Mouse (Mus musculus) layer of hippocampus, adult 2 months (tissue): ENCODE data around the gene Ntmt1. TPM values are rescaled to one million over a fixed set of nuclear protein-coding genes. Genes with fewer than 3 reads are reported as not detected.

ENCODE experiments used
- DNase-seq, 2 experiments: peaks; one replicate each; pipeline ENCODE4 v3.0.0; 2022; ENCODE audit warnings: low spot score in 2 of 2
- H3K27ac ChIP-seq: fragments of 200-600 bp; 2 replicates; pipeline ENCODE4 v1.8.1; 2022
- H3K4me3 ChIP-seq: fragments of 200-600 bp; 2 replicates; pipeline ENCODE4 v1.8.1; 2022; ENCODE audit warnings: mild to moderate bottlenecking
- CTCF ChIP-seq: fragments of 200-600 bp; conservative IDR thresholded peaks from 2 replicates; pipeline ENCODE4 v1.8.1; 2022; ENCODE audit warnings: antibody characterized with exemption, mild to moderate bottlenecking, moderate library complexity
- total RNA-seq, 2 experiments: library from RNA; stranded (reverse); gene quantifications; 2 replicates each; pipeline ENCODE4 v1.2.3; 2021

The Ntmt1 gene
- total RNA-seq, 2 experiments from 2014 or later, result 33.1 to 33.5 TPM

DNA sequence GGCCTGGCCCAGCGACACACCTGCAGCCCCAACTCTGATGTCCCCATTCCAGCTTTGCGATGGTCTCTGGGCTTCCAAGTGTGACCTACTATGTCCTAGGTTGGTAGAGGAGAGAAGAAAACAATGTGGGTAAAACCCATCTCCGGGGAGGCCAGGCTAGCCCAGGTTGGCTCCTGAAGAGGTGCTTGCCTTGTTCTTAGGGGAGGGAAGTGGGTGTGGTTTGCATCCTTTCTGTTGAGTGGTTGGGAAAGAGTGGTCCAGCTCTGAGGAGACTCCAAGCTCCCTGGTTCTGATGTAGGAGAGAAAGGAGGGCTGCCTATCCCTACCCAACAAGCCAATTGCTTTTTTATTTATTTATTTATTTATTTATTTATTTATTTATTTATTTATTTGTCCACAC lies 57.8 kb downstream of the Ntmt1 start:
- no peak for TF ChIP-seq CTCF

DNA sequence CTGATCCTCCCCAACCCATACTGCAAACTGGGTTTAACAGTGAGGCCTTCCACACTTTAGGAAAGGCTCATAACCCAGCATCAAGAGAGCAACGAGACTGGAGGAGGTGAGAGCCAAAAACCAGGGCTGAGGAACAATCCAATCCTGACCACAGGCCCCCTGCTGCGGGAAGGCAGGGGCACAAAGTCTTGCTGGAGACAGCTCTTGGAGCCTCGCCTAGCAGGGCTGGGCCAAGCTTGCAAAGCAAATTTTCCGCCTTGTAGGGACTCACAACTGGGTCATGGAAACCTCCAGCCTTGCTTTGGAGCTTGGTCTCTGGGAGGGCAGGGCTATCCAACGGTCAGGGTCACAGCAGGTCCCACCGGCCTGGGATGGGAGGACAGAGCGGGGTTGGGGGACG lies 63.2 kb downstream of the Ntmt1 start:
- Histone ChIP-seq H3K4me3 (no peak overlapping the region), H3K27ac (peak overlapping the region; percentile 18; the same call in 1 of the 2 replicates)
- peak in 1 of 2 experiments; percentile 47 for DNase-seq
- TF ChIP-seq CTCF, result no peak

More for the DNA sequence above, 57.8 kb downstream of the Ntmt1 start:
- Histone ChIP-seq H3K27ac (no peak overlapping the region), H3K4me3 (no peak overlapping the region)
- no peak for DNase-seq

Other genes starting within 250 kb of the Ntmt1 start
- 10 to 100 TPM in 1 of 2 experiments, 1 to 10 TPM in 1; 7.8 to 11.3 TPM for gene Cstad, start 212.8 kb upstream of the Ntmt1 start, total RNA-seq
- gene 1700001O22Rik, start 4.2 kb upstream of the Ntmt1 start, total RNA-seq, result 1 to 10 TPM; 4.9 to 5.4 TPM
- gene Asb6, start 22.5 kb downstream of the Ntmt1 start, total RNA-seq, result 10 to 100 TPM; 36.7 to 40.8 TPM
- 1 to 10 TPM; 1.4 to 2.5 TPM for gene Prrx2, start 27.1 kb downstream of the Ntmt1 start, total RNA-seq
- 1 to 10 TPM; 4.2 to 4.5 TPM for gene Ptges, start 122.0 kb downstream of the Ntmt1 start, total RNA-seq
- gene Tor1b, start 145.1 kb downstream of the Ntmt1 start, total RNA-seq, result 10 to 100 TPM; 36.7 to 40.0 TPM
- 10 to 100 TPM; 52.4 to 56.7 TPM for gene Tor1a, start 160.1 kb downstream of the Ntmt1 start, total RNA-seq
- 10 to 100 TPM; 66.8 to 68.5 TPM for gene BC005624, start 174.4 kb downstream of the Ntmt1 start, total RNA-seq
- 10 to 100 TPM; 83.9 to 87.1 TPM for gene Usp20, start 174.5 kb downstream of the Ntmt1 start, total RNA-seq